Mouse (Mus musculus): ENCODE results near the gene Tmem212. TPM values are rescaled to one million over a fixed set of nuclear protein-coding genes. Genes with fewer than 3 reads are reported as not detected.
"Not testable (repeated sequence)": the region's sequence is repeated elsewhere in the genome, so short reads cannot be mapped to it uniquely, and the experiment has no call there.

Tmem212 gene
- not detected in 2 replicates for polyA plus RNA-seq (2012; rRNA removed)

DNA sequence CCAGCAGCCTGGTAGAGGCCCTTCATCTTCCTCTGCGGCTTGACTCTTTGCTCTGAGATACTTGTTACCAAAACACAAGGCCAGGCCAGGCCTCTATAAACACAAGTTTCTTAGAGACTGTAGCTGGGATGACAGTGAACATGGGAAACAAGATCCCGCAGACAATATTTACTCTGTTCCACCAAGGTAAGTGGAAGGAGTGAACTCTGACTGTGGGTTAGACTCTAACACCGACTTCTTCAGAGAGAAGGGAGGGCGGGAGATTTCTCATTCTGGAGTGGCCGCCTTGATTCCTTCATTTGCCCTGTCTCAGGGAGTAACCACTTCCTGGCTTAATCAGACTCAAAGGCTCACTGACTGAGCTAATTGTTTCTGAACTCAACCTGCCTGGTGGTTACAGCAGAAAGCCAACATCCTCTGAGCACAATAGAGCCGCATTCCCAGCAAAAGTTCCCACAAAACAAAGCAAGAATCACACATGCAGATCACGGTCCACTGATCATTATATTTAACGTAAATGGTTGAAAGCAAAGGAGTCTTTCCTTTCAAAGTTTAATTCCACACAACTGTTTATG lies at the start of gene Tmem212:
Gene Tmem212 (minus strand): TSS at position 51 of the 575 bp plus-strand sequence.
- DNase-seq (ENCODE audit: extremely low spot score in 1 of 2, low spot score in 1 of 2): no peak

DNA sequence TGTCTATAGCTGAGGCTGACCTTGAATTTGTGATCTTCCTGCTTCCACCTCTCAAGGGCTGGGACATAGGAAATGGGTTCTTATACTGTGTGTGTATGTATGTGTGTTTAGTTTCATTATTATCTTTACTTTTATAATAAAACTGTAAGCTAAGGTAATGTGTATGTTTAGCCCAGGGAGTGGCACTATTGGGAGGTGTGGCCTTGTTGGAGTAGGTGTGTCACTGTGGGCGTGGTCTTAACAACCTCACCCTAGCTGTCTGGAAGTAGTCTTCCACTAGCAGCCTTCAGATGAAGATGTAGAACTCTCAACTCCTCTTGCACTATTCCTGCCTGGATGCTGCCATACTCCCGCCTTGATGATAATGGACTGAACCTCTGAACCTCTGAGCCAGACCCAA lies 49.2 kb upstream of the Tmem212 start:
- not testable (repeated sequence) for DNase-seq (ENCODE audit: extremely low spot score in 1 of 2, low spot score in 1 of 2)

DNA sequence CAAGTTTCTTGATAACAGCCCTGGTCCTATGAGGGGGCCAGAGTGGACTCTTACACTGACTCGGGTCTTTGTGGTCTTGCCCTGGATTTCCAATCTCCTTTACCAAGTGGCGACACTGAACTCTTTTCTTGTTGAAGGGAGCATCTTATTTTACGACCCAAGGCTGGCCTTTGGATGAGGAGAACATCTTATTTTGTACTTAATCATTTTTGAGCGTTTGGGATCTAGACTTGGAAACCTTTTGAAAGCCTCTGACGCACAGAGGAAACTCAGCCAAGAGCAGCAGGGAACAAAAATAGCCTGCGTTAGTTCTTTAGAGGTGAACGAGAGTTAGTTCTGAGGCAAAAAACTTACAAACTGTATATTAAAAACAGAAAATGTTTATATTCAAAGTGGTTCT lies 46.8 kb upstream of the Tmem212 start:
- peak in 1 of 2 experiments; percentile 33 for DNase-seq (ENCODE audit: extremely low spot score in 1 of 2, low spot score in 1 of 2)

DNA sequence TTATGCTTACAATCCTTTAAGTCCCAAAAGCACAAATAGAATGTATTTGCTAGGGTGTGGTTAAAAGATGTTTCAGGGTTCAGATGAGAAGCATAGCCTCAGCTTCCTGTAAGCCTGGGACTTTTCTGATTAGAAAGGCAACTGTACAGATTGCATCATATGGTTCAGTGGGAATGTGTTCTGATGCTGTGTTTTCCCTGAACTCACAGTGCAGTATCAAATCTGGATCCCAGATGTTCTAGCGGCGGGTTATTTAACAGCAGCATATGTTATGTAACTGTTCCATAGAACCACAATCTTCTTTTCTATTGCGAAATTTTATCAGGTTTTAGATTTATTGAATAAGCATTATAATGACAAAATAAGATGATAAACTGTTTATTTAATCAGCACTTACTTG lies 45.5 kb upstream of the Tmem212 start:
- DNase-seq (ENCODE audit: extremely low spot score in 1 of 2, low spot score in 1 of 2): no peak

DNA sequence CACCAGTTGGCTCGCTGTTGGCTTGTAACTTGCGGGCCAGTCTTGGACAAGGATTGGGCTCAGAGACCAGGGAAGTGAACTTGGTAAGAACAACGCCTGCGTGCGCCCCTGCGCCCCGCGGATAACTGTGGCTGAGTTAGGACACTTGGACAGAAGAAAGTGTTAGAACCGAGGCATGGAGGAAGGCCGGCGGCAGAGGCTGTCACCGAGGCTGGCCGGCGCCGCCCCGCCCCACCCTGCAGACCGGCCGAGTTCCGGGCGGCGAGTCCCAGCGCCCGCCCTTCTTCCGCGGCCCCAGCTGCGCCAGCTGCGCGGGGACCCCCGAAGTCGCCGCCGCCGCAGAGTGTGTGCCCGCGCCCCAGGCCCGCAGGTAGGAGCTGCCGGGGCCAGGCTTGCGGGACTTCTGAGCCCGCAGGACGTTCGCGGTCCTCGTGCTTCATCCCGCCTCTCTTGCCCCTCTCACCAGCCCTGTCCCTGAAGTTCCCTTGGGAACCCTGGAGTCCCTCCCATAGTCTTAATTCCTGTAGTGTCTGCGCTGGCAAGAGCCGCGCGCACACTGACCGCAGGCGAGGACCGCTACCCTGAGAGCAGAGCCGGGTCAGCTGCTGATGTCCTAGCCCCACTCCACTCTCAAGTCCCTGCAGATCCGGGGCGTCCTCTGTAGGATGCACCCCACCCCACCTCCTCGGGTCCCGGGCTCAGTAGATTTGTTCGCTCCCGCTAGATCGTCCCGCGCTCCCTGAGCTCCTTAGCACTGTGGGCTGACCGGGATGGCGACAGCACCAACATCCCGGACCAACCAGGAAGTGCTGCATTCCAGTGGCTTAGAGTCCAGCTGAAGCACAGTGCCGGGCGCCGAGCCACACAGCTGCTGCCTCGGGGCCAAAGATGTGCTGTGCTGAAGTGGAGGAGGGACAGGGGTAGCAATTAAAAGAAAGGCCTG lies 42.5 kb upstream of the Tmem212 start, which contains the start of gene Pld1:
Gene Pld1 (plus strand): TSS at position 315 of the 943 bp plus-strand sequence.
- DNase-seq (ENCODE audit: extremely low spot score in 1 of 2, low spot score in 1 of 2): peak; percentile 33 to 48

DNA sequence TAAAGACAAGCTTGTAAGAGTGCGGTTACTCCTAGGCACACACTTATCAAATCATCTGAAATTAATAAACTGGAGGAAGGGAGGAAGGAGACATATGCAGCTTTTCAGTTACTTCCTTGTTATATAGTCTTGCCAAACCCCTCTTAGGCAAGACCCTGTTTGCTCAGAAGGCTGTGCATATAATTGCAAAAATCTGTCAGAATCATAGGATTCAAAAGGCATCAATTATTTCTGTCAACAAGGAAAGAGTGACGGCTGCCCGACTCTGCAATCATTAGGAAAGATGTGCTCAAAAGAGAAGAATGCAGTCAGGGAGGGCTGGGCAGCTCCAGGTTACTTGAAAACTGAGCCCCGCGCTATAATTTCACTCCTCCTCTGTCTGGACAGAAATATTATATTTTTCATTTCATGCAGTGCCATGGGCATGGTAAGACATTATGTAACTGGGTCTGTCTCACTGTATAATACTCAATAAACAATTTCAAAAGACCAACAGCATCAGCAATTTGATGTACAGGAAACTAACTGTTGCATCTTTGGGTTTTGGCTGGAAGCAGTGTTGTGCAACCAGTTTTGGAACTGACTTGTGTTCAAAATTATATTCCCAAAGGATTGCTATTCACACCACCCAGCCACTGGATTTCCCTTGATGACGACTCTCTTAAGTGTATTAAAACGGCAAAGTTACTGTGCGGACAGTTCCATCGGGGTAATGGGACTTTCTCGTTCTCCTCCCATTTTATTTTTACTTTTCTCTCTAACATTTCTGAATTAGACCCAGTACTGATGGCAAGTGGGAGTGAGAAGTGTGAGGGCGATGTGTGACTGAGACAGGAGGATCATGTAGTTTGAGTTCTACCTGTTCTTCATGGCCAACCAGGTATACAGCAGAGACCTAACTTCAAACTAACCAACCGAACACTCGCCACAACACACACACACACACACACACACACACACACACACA lies 41.3 kb upstream of the Tmem212 start:
- DNase-seq (ENCODE audit: extremely low spot score in 1 of 2, low spot score in 1 of 2): no peak

DNA sequence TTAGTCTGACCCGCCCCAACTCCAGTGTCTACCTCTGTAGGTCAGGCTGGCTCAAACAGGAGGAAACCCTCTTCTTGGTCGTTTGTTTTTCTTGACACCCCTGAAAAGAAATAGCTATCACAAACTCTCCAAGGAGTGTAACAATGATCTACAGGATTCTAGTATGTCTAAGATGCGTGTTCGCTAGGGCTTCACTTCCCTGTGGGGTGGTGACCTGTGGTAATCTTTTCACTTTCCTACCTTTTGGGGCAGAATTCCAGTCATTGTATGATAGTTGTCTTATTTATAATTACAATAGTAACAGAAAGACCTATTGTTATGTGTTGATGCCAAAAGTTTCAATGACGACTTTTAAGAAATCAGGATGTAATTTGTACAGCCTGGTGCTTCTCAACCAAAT lies 40.6 kb upstream of the Tmem212 start:
- no peak for DNase-seq (ENCODE audit: extremely low spot score in 1 of 2, low spot score in 1 of 2)

DNA sequence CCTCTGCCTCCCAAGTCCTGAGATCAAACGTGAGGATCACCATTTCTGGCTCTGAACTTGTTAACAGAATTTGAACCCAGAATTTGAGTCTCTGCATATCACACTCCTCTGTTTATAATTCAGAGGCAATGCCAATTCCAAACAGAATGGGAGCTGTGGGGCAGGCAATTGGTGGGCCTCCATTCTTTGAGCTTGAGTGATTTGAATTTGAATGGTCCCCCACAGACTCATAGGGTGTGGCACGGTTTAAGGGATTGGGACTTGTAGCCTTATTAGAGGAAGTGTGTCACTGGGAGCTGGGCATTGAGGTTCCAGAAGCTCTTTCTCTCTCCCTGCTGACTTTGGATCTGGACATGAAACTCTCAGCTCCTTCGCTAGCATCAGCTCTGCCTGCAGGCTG lies 39.5 kb upstream of the Tmem212 start:
- no peak for DNase-seq (ENCODE audit: extremely low spot score in 1 of 2, low spot score in 1 of 2)

DNA sequence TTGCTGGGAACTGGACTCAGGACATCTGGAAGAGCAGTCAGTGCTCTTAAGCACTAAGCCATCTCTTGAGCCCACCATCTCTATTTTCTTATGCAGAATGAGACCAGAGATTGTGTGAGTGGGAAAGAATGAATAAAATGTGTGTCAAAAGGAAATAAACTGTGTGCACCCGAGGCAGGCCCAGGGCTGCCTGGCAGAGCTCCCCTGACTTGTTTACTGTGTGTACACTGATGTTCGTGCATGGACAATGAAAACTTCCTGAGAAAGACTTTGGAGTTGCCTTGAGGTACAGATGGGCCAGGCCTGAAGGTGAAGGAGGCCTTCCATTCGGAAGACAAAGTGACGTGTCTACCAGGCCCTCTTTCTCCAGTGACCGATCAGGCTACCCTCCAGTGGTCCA lies 36.2 kb upstream of the Tmem212 start:
- no peak for DNase-seq (ENCODE audit: extremely low spot score in 1 of 2, low spot score in 1 of 2)

DNA sequence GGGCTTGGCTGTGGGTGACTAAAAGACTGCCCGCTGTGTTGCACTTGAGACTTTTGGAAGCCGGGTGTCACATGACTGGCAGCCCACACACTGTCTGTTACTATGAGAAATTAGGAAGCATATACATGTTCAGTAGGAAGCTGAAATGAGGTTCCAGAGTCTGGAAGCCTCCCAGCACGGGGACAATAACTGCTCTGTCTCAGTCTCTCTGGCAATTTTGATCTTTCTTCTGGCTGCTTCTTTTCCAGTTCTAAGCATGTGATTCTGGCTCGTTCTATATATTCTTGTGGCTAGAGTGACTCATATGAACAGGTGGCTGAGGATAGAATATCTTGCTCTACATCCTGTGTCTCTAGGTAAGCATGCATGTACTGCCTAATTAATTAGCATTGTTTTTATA lies 33.1 kb upstream of the Tmem212 start:
- DNase-seq (ENCODE audit: extremely low spot score in 1 of 2, low spot score in 1 of 2): peak in 1 of 2 experiments; percentile 38

DNA sequence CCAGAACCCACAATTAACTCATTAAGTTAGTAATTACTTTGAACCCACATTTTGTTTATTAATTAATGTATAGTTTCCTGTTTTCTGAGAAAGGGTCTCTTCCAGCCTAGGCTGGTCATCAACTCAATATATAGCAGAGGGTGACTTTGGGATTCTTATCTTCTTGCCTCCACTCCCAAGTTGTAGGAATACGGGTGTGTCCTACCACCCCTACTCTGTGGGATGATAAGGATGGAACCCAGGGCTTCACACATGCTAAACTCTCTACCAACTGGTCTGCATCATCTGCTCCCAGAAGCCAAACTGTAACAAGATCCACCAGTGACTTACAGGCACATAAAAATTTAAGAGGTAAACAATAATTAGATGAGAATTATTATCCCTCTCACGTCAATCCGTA lies 27.9 kb upstream of the Tmem212 start:
- no peak for DNase-seq (ENCODE audit: extremely low spot score in 1 of 2, low spot score in 1 of 2)

DNA sequence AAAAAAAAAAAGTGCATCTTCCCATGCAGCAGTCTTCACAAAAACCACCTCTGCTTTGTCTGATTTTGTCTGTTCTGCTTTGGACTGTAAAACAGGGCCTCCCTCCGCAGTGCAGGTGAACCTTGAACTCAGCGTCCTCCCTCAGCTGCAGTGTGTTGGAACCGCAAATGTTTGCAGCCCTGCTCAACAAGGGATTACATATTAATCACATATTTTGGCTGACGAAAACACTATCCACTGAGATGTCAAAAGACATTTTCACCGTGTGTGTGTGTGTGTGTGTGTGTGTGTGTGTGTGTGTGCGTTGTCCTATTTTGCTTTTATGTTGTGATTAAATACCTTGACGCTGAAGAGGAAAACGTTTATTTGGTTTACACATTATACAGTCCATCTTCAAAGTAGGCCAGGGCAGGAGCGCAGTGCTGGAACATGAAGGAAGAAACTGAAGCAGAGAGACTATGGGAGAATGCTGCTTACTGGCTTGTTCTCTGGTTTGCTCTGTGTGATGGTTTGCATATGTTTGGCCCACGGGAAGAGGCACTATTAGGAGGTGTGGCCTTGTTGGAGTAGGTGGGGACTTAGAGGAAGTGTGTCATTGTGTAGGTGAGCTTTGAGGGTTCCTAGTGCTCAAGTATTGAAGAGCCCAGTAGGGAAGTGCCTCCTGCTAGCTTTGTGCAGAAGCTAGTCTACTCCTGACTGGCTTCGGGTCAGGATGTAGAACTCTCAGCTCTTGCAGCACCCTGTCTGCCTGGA lies 25.3 kb upstream of the Tmem212 start:
- no peak for DNase-seq (ENCODE audit: extremely low spot score in 1 of 2, low spot score in 1 of 2)

DNA sequence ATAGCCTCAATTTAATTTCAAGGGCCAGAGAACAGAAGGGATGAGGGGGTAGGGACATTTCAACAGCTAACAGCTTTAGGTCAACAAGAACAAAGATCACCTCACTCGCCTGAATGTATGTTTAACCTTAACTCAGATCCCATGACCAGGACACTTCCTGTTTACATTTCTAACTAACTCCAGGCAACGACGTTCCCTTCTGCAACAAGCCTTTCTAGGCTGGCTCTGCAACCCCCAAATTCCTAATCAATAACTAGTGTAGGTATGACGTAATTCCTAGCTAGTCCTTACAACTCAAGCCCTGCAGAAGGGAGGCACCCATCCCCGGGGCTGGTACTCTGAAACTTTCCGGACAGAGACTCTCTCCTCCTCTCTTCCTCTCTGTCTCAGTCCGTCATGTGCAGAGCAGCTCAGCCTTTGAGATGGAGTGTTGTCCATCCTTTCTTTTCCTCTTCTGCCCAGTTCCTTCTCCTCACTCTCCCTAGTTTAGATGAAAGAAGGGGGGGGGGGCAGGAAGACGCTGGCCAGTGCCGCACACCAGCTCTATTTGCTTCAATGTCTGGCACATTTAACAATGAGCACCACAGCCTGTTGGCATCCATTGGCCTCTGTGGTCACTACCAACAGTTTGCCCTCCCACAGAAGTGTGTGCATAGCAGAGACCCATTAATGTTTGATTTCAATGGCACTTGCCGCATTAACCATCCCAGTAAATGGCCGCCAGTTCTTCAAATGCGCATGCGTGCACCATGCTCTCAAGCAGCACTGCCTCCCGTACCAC lies 22.7 kb upstream of the Tmem212 start:
- no peak for DNase-seq (ENCODE audit: extremely low spot score in 1 of 2, low spot score in 1 of 2)

DNA sequence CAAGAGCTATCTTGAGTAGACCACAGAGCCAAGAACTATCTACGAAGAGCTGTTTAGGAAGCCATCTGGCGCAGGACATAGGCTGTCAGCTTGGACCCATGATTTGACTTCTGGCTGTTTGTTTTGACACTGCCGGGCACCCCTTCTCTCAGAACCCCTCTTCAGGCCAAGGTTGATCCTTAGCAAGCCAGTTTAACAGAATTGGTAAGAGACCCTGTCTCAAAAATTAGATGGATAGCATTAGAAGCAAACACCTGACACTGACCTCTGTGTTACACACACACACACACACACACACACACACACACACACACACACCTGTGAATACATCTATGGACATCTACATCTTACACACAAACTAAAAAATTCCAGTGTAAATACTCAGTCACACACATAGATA lies 12.8 kb upstream of the Tmem212 start:
- DNase-seq (ENCODE audit: extremely low spot score in 1 of 2, low spot score in 1 of 2): no peak

DNA sequence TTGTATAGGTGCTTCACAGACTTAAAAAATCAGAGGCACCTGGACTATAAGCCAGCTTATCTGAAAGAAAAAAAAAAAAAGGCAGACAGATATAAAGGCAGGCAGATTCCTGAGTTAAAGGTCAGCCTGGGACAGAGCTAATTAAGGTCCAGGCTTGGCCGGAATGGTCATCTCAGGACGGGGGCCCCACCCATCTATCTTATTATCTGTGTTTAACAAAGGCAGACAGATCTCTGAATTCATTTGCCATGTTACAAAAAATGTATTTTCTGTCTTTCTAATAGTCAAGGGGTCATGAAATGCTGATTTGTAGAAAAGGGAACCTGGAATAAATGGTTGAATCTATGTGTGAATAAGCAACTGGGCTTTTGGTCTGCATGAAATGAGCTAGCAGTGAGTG lies 12.1 kb upstream of the Tmem212 start:
- DNase-seq (ENCODE audit: extremely low spot score in 1 of 2, low spot score in 1 of 2): no peak

DNA sequence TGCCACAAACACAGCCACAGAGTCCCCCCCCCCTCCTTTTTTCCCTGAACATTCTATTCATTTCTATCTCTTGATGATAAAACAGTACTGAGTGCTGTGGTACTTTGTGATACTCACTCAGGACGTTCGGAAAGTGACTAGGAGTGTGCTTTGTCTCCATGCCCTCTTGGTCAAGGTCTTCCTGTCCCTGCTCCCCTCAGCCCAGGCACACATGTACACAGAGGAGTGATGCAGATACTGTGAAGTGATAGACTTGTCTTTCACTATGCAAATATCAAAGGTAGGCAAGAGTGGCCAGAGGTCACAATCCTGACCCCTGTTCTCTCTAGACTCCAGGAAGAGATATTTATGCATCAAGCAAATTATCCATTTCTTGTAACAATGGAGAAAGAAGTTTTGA lies 11.1 kb upstream of the Tmem212 start:
- DNase-seq (ENCODE audit: extremely low spot score in 1 of 2, low spot score in 1 of 2): no peak

DNA sequence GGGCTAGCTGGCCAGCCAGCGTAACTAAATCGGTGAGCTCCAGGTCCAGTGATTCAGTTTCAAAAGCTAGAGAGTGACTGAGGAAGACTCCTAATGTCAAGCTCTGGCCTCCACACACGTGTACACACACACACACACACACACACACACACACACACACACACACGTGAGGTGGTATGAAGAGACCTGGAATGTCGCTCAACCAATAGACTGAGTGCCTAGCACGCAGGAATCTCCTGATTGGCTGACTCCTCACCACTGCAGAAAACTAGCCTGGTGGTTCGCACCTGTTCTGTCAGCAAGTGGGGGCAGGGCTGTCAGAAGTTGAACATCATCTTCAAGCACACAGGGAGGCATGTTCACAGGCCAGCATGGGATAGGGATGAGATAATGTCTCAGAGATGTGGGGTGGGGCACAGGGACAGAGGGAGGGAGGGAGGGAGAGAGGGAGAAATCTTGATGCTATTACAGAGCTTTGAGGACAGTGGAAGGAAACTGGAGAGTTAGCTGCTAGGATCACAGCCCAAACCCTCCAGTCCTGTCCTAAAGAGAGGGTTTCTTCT lies 10.6 kb upstream of the Tmem212 start:
- no peak for DNase-seq (ENCODE audit: extremely low spot score in 1 of 2, low spot score in 1 of 2)

DNA sequence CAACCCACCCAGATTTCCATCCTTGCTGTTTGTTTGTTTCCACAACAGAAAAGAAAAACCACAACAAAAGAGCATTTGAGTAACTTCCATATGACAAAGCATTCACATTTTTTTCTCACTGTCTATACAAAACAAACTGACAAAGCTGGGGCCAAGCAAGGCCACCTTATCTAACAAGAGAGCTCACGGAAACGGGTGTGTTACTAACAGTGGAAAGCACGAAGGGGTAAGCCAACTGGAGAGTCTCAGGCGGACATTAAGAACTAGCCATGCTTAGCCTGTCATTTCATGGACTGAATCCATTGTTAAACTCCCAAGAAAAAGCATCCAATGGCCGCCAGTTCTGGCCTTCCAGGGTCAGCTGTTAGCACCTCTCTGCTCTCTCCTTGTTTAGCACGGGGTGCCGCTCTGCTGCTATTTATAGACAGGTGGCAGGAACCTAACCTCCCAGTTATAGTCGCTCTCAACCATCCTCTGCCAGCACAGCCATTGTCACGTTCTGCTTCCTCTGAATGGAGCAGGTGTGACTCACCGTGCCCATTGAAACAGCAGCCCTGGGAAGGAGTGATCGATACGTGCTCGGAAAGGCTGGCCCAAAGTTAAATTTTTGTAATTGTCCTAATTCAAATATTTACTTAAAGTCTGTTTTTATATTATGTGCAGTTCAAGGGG lies 8.6 kb upstream of the Tmem212 start:
- DNase-seq (ENCODE audit: extremely low spot score in 1 of 2, low spot score in 1 of 2): no peak

All from frontal cortex, adult 2 months (tissue).